Mouse (Mus musculus): ENCODE measurements around the gene Ptgds.

Ptgds gene

DNA sequence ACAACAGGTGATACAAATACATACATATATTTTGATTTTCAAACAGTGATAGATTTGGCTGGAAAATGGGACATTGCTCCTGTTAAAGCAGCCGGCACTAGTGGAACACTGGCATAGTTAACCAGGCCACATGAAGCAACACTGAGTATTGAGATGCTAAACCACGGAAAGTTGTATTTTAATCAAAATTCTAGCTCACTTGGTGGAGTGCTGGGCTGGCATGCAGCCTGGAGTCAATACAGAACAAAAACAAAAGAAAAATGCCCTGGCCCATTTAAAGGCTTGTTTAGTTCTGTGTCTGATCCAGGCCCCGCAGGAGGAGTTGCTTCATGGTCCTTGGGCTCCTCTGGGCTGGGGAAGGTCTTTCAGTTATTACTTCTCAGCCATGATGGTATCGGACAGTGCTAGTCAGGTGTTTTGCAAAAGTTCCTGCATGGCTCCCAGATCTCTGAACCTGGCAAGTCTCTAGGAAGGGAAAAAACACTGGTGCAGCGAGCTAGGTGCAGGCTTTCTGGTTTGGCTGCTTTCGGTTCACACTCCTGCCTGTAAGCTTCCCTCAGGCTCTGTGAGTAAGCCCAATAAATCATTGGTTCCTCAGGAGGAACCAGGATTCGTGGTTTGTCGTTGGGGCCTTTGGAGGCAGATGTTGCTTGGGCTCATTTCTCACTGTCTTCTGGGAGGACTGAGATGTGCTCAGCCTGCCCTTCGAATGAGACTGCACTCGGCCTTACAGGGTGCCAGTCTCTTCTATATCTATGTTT is 9.9 kb upstream of the Ptgds start:
- DNase-seq = no peak

DNA sequence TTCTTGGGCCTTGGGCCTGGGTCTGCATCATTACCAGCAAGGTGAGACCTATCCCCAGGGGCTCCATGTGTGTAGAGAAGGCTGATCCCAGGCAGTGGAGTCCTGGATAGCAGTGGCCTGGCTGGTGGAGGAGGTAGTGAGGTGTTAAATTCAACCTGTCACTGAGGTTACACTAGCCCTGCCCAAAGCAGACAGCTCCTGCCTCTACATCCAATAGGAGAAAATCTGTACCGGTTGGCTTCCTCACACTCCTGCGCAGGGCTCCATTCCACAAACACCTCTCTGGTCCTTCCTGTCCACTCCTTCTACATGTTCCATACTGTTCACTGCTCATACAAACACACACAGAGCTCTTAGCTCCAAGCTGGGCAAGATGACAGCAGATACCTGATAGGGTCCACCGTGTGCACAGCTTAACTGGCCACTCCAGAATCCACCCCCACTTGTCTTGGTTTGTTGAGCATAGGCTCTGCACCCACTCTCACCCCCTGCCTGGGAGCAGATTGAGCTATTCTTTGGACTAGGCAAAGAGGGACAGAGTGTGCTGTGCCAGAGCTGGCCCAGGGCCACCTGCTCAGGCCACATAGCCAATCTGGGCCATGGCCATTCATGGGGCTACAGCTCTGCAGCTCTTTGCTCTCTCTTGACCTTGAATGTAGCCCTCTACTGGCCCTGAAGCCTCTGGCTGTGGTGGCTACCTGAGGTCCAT is 8.3 kb upstream of the Ptgds start:
- no peak for DNase-seq

DNA sequence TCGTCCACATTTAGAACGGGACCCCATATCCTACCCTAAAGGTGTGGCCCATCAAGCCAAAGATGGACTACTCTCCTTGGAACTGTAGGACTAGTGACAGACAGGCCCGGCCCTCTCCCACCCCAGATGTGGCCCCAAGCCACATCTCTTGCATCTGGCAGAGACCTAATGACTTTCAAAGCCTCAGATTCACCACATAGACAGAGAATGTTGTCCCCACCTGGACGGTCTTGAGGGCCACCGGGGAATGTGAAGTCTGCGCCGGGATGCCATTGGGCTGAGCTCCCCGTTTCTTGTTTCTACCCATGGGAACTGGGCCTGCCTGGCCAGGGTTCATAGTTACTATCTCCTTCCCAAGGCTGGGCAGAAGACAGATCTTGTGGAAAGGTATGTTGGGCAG is 7.7 kb upstream of the Ptgds start:
- DNase-seq = no peak

DNA sequence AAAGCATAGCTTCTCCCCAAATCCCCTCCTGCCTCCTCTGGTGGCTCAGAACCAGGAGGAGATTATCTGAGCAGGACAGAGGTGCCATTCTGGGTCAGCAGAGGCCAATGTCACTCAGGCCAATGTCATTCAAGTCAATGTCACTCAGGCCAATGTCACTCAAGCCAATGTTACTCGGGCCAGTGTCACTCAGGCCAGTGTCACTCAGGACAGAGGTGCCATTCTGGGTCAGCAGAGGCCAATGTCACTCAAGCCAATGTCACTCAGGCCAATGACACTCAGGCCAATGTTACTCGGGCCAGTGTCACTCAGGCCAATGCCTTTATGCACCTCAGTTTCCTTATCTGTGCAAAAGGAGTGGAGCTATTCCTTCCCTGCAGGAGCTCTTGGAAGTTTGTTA is 2.7 kb upstream of the Ptgds start:
- no peak for DNase-seq

DNA sequence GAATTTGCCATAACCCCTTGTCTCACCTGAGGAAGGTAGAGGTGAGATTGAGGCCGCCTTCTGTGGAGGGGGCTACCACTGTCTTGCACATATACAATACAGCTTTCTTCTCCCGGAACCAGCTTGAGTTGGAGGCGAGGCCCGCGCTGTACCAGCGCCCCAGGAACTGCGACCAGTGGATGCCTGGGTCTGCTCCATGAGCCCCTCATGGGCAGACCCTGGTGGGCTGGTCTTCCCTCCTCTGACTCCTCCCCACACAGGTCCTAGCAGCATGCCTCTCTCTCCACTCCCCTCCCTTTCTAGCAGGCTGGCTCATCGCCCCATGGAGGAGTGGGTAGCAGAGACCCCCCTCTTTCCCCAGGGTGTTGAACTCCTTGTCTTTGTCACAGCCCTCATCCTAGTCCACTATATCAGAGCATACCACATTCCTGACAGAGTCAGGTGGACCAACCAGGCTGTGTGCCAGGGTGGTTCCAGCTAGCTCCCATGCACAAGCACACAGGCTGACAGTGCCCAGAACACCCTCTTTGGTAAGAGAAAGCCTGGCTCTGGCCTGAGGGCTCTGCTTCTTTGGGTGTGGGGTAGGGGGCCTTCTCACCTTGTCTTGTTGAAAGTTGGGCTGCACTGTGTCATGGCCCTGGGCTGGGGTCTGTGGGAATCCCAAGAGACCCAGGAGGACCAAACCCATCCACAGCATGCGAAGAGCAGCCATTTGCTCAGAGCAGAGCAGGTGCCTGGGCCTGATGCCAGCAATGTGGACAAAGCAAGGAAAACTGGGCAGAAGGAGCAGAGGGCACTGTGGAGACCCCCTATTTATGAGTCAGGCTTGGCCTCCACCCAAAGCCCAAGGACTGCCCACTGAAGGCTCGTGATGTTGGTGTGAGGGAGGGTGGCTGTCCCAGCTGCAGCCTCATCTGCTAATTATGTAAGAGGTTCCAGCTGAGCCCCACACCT is 607 bp downstream of the Ptgds start:
- no peak for DNase-seq

DNA sequence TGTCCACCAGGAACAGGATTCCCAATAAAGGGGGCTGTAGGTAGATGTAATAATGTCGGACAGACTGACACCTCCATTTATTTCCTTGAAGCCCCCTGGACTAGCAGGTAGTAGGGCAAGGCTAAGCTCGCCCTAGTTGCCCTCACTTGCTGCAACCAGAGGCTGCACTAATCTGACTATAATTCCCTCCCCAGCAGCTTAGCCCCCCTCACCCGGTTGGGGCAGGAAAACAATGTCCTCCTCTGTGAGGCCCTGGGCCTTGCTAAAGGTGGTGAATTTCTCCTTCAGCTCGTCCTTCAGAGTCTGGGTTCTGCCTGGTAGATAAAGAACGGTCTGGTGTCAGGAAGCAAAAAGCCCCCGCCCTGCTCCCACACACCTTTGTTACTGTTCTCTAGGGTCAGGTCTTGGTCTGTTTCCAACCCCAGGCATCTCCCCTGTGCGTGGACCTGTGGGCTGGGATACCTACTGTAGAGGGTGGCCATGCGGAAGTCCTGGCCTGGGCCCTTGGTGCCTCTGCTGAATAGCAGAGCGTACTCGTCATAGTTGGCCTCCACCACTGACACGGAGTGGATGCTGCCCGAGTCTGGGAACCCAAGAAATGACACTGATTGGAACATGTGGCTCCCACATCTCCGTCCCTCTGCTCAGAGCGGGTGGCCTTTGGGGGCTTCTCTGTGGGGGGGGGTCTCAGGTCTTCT is 2.1 kb downstream of the Ptgds start:
- DNase-seq = no peak

DNA sequence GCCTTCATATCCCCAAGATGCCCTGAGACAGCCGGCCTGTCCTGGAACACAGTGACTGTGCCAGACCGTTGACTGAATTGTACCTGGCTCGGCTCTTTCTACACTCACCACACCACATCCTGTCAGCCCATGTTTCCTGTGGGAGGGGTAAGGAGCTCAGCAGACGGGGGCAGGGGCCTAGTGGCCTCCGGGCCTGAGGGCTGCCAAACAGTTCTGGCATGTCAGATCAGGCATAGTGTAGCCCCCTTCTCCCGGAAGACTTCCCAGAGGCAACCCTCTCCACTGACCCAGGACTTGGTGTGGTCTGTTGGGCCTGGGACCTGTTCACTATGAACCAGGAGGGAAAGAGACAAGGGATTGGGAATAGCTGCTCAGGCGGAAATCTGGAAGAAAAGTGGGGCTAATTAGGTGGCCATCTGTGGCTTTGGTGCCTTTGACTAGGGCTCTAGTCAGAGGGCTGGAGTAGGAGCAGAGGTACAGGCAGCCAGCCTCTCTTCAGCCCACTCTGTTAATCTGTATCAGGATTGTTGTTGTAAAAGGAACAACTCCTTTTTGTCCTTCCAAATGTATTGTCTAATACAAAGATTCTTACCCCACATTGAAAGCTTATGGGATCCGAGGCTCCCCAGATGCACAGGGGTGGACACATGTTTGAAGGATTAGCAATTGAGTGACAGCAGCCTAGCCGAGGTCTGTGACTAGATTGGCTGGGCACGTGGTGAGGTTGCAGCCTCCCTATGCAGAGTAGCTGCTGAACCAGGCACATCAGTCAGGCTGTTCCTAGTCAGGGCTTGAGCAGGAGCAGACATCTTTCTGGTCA is 3.8 kb downstream of the Ptgds start:
- DNase-seq = peak; percentile 87

DNA sequence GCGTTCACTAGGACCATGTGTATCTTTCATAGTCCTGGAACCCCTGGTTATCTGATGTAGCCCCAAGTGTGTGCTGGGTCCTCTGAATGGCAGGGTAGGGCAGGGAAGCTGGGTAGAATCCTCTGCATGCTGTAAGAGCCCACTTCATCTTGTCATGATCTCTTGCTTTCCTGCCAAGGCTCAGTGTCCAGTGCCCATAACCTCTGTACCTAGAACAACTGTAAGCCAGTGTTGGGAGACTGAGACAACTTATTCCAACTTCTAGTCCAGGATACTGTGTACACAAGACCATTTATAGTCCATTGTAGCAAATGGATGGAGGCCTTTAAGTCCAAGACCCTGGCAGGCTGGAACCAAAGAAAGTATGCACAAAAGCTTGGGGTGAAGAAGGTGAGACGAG is 4.6 kb downstream of the Ptgds start:
- no peak for DNase-seq

DNA sequence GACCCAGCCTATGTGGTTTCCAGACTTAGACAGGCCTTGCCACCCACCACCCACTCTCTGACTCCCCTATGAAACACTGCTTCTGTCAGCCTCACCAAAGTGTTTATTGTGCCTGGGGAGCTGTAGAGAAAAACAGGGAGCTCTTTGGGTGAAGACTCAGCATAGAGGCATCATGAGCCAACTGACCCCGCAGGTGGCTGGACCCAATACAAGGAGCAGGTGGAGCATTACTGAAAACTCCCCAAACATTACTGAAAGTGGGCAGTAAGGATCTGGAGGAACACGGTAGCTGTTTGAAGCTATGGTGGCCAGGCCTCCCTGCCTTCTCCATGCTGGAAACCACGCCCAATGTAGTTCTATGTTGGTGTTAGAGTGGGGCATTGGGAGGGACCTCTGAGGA is 6.2 kb downstream of the Ptgds start:
- no peak for DNase-seq

DNA sequence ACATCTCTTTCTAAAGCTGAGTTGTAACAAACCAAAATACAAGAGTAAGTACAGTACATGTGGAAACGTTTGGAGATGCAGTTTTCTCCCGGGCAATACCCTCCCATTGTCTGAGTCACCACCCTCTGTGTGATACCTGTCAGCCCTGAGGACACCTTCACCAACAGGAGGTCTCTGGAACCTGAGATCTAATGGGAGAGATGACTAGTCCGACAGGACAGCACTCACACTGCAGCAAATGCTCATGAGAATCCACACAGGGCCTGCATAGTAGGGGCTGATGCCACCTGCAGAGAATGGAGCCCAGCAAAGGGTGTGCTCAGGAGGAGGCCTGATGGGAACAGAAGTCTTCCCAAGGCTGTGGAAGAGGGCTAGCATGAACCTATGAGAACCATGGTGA is 8.4 kb downstream of the Ptgds start:
- no peak for DNase-seq

DNA sequence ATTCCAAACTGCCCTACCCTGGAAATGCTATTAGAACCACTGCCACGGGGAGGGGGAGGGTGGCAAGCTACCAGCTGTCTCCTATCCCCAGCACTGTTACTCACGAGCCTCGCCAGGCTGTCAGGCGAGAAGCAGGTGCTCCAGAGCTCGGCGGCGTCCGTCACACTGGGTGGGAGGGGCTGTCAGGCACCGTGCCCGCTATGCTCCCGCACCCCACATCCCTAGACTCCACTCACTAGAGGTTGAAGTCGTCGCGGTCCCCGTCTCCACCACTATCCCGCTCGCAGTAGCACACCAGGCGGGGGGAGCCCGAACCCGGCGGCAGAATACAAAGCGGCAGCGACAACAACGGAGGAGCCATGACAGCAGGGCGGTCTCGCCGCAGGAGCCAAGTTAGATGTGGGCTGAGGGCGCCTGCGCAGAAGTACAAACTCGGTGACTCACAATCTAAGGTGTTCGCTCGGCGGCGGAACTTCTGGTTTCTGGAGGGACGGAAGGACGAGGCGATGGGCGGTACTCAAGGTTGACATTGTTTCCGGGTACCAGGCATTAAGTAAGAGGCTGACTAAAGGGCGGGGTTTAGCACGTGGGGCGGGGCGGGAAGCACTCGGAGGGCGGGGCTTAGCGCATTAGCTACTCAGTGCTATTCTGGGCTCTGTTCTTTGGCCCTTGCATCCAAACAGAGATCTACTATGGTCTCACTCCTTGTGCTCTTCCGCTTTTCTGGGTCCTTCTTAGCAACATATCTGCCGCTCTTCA is 9.1 kb downstream of the Ptgds start, which contains the start of gene Paxx:
Gene Paxx, minus strand, starts transcription at position 544 of the 759 bp plus-strand sequence.
- peak; percentile 95 for DNase-seq

DNA sequence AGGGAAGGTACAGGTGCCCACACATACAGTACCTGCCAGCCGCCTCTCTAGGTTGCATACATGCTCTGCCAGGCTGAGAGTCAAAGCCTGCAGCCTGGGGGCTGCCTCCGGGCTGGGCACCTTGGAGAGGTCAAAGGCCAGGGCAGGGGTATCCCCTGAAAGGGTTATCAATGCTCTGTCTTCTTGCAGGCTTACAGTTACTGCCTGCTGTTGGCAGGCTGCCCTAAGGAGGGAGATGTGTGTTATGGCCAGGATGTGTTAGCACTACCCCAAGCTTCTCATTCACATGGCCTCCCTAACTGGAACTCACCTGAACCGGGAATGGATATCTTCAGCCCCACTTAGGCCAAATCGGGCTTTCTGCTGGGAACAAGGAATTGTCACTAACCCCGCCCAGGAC is 9.7 kb downstream of the Ptgds start:
- DNase-seq = peak; percentile 33

DNA sequence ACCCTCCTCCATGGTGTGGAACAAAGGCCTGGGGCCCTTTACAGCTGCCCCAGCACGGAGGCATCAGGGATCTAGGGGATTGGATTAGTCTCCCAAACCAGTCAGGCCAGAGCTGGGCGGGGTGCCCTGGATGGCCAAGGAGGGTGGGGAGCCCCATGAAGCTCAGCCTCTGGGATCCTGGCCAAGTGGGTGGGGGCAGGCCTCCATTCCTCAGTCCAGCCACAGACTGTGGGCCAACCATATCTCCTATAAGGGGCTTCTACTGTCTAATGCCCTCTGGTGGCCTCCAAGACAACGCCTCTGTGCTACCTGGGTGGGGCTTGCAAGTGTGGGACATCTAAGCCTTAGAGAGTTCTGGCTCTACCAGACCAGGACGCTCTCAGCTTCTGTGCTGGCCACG is 10.9 kb downstream of the Ptgds start:
- DNase-seq = no peak

DNA sequence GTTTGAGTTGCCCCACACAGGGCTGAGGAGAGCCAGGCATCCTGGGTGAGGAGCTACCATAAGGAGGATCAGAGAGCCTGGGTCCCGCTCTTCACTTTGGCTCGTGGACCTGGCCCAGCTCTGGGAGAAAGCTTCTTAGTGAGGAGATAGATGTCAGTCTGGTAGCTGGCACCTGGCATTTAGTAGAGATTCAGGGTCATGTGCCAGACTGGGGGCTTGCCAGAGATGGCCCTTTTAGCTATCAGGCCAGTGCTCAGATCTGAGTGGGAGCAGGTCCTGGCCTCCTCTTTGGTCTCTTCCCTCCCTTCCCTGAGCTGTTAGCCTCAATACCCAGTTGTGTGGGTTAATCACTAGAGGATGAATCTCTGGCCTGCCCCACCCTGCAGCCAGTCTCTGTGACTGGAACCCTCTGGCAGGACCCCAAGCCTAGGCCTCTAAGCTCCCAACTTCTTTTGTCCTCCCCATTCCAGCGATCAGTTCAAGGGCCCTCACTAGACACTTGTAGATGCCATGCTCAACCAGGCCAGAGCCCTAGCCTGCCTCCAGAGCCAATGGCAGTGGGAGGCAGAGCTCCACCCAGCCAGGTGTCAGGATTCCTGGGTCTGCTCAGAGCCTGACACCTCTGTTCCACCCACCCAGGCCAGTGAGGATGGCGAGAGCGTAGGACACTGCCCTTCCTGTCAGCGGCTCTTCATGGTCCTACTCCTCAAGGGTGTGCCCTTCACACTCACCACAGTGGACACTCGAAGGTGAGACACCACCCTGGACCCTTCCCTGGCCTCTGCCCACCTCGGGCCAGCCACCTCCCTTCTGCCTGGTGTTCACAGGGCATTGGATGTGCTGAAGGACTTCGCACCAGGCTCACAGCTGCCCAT is 12.6 kb downstream of the Ptgds start:
- DNase-seq = no peak

DNA sequence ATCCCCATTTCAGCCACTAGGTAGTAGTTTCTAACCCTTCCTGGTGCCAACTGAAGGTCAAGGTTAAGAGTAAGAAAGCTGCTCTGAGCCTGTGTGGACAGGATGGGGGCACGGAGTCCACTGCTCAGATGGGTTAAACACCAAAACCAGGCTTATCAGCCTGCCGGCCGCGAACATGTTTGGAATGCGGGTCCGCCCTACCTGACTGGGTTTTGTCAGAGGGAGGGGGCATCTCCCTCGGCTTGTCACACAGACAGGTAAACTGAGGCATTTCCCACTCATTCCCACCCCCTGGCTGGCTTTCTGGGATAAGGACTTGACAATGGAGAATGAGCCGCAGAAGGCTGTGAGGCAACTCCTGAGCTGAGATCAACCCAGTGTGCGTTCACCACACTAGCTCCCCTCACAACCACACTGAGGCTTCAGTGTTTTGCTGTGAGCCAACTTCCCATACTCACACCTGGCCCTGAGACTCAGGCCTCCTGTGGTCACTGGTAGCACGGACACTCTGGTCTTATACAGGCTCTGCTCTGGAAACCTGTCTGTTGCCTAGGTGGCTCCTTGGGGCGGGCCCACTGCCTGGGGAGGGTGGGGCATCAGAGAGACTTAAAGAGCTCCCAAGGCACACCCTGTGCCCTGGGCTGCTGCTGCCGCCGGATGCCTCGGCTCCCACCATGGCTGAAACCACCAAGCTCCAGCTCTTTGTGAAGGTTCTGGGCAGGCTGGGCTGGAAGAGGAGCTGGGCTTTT is 13.5 kb downstream of the Ptgds start, which contains the start of gene Clic3:
Gene Clic3, plus strand, starts transcription at position 634 of the 749 bp plus-strand sequence.
- no peak for DNase-seq

DNA sequence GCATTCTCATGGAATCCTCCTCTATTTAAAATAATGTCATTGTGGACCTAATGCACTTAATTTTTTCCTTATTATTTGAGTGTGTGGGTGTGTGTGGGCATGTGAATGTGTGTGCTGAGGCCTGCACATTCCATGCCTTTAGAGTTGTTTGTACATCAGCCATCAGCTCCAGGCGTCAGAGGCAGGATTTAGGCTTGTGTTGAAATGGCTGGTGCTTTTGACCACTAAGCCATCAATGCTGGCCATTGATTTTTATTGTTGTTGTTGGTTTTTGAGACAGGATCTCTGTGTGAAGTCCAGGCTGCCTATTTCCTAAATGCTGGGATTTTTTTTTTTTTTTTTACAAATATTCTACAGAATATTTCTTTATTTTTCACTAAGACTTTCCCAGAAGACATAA is 16.9 kb downstream of the Ptgds start:
- DNase-seq = no peak

DNA sequence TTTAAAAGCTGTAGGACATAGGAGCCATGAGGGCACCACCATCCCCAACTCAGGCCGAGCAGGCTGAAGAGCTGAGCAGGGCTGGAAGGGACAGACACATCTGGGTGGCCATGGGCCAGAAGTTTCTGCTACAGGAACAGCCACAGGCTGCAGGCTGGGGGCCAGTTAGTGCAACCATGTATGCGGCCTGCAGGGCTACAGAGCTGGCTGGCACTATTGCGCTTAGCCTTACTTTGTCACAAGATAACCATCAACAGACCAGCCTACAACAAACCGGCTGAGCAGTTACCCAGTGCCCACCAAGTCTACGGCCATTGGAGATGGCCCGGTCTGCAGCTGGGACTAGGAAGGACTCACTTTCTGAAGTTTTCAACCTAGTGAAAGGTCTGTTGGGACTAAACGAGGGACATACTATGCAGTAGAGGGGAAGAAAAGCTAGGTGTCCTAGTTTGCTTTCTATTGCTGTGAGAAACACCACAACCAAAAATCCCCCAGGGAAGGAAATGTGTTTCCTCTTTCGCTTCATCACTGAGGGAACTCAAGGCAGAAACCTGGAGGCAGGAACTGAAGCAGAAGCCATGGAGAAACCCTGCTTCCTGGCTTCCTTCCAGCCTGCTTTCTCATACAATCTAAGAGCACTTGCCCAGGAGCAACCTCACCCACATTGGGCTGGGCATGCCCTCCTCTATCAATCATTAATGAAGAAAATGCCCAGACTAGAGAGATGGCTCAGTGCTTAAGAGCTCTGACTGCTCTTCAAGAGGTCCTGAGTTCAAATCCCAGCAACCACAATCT is 18.8 kb downstream of the Ptgds start:
- no peak for DNase-seq

DNA sequence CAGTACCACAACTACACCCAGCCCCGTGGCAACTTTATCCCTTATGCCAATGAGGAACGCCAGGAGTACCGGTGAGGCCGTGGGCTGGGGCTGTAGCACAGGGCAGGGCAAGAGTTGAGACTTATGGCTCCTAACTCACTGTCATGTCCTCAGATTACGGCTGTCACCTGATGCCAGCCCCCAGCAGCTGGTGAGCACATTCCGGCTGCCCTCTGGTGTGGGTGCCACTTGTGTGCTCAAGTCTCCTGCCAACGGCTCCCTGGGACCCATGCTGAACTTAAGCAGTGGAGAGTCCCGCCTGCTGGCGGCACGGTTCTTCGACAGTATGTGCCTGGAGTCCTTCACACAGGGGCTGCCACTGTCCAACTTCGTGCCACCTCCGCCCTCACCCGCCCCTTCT is 27.2 kb downstream of the Ptgds start:
- DNase-seq = no peak
